Mouse (Mus musculus) myocyte (in vitro differentiated cells): ENCODE results near the gene Rsg1.

Source experiments
- POLR2A ChIP-seq: IDR thresholded peaks from one replicate; pipeline ENCODE4 v1.6.1; 2011; ENCODE audit warnings: low read depth, mild to moderate bottlenecking, control low read depth, moderate library complexity; ENCODE audit not compliant: insufficient read length
- SRF ChIP-seq: IDR thresholded peaks from one replicate; pipeline ENCODE4 v1.6.1; 2011; ENCODE audit warnings: low read depth; ENCODE audit not compliant: control insufficient read depth, insufficient read length

GRCm38 (mm10) chr4:141200906-141201305 is 12.8 kb upstream of the Rsg1 start:
- no peak for TF ChIP-seq SRF
- TF ChIP-seq POLR2A, result no peak
